Mouse (Mus musculus) kidney, adult 2 months (tissue): ENCODE data around the gene Fam72a.

ENCODE experiments used
- CTCF ChIP-seq: fragments of 200-500 bp; conservative IDR thresholded peaks from 2 replicates; pipeline ENCODE4 v1.5.1; 2011; ENCODE audit warnings: low read depth, mild to moderate bottlenecking, control low read depth, low read length, moderate library complexity, mixed read lengths; ENCODE audit not compliant: insufficient read depth, insufficient read length
- POLR2A ChIP-seq: fragments of 200-500 bp; IDR thresholded peaks from one replicate; pipeline ENCODE4 v1.6.1; 2011; ENCODE audit warnings: low read depth, low read length, control low read depth

- no peak for TF ChIP-seq CTCF
- no peak for TF ChIP-seq POLR2A
Measured at GRCm38 (mm10) chr1:131539771-131540170, 12.1 kb downstream of the Fam72a start.
